Mouse (Mus musculus) cerebellum, adult 2 months (tissue): Measurements from ENCODE around the gene Inafm2.

Experiments used
- CTCF ChIP-seq: fragments of 200-500 bp; IDR thresholded peaks from 2 replicates; pipeline ENCODE4 v1.5.1; 2011; ENCODE audit warnings: low read depth, mild to moderate bottlenecking, control low read depth, low read length, moderate library complexity, borderline replicate concordance; ENCODE audit not compliant: insufficient read depth
- POLR2A ChIP-seq: fragments of 200-500 bp; IDR thresholded peaks from 2 replicates; pipeline ENCODE4 v1.6.1; 2011; ENCODE audit warnings: low read length, control low read depth, borderline replicate concordance; ENCODE audit not compliant: insufficient read depth

GRCm38 (mm10) chr2:118761358-118761757 is 15.8 kb downstream of the Inafm2 start:
- TF ChIP-seq POLR2A (no peak), CTCF (peak; percentile 16; the same call in 1 of the 2 replicates)
